Mouse (Mus musculus): ENCODE measurements around the gene Sipa1l1. TPM values are rescaled to one million over a fixed set of nuclear protein-coding genes. Genes with fewer than 3 reads are reported as not detected.
"Not testable (repeated sequence)": the region's sequence is repeated elsewhere in the genome, so short reads cannot be mapped to it uniquely, and the experiment has no call there.

Gene Sipa1l1
- polyA plus RNA-seq, 1 experiment from 2014 or later = 10.9 TPM

DNA sequence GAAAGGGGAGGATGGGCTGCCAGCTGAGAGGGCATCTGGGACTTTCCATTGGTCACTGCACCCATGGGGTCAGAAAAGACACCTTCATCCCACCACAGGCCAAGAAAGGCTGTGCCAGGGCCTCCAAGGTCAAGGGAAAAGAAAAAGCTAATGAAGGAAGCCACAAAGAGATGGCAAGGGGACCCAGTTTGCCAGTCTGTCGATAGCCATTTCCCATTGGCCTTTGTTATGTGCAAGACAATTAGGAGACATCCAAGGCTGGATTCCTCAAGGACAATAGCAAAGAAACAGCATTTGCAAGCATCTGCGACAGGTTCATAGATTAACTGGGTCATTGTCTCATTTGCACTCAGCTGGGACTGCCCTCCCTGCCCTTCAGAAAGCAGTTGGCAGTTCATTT lies 316.3 kb downstream of the Sipa1l1 start:
- no peak for ATAC-seq (ENCODE audit: low FRiP score)
- WGBS = 26% methylated on average over 2 of the region's 2 CpGs
- H3K9ac ChIP-seq (replicated peaks) = no peak overlapping the region

DNA sequence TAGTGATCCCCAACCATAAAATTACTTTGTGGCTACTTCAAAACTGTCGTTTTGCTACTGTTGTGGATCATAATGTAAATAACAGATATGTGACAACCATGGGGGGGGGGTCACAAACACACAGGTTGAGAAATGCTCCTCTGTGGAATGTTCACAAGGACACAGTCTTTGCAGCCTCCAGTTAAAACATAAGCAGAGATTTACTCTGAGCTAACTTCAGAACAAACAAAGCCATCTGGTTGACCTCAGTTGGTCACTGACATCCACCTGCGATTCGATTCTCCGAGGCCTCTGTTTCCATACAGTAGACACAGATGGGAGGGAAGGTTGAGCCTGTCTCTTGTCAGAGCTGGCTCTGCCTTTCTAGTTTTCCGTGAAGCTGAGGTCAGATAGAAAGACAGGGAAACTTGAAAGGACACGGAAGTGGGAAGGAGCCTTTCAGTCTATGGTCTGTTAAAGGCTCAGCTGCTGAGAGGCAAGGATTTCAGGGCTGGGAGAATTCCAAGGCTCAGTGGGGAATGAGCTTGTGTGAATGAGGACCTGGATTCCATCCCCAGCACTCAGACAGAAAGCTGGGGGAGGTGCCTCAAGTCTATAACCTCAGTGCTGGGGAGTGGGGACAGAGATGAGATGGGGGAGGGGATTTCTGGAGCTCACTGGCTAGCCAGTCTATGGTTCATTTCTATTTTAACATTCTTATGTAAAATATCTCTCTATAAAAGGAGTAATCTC lies 317.9 kb downstream of the Sipa1l1 start:
- no peak for ATAC-seq (ENCODE audit: low FRiP score)
- WGBS = 58% methylated on average over 6 of the region's 6 CpGs
- Histone ChIP-seq H3K27ac (replicated peaks) (no peak overlapping the region), H3K36me3 (no peaks in the 10 kb centered on the region), H3K4me1 (no peaks in the 10 kb centered on the region), H3K27me3 (replicated peaks) (no peaks in the 10 kb centered on the region), H3K9ac (replicated peaks) (no peak overlapping the region), H3K9me3 (replicated peaks) (0 out of 2 replicates have a peak, but pooled peaks cover 3% of the 10 kb centered on the region), H3K4me2 (no peak overlapping the region), H3K4me3 (replicated peaks) (no peak overlapping the region)

More for the DNA sequence above, 316.3 kb downstream of the Sipa1l1 start:
- Histone ChIP-seq H3K4me1 (no peaks in the 10 kb centered on the region), H3K27me3 (replicated peaks) (no peaks in the 10 kb centered on the region), H3K27ac (replicated peaks) (no peak overlapping the region), H3K4me3 (replicated peaks) (no peak overlapping the region), H3K36me3 (no peaks in the 10 kb centered on the region), H3K4me2 (no peak overlapping the region), H3K9me3 (replicated peaks) (0 out of 2 replicates have a peak, but pooled peaks cover 3% of the 10 kb centered on the region)

- Histone ChIP-seq H3K27ac (replicated peaks) (no peak overlapping the region), H3K36me3 (no peaks in the 10 kb centered on the region), H3K4me2 (no peak overlapping the region), H3K27me3 (replicated peaks) (no peaks in the 10 kb centered on the region), H3K4me3 (replicated peaks) (no peak overlapping the region), H3K9ac (replicated peaks) (no peak overlapping the region), H3K4me1 (no peaks in the 10 kb centered on the region), H3K9me3 (replicated peaks) (0 out of 2 replicates have a peak, but pooled peaks cover 3% of the 10 kb centered on the region)
- ATAC-seq (ENCODE audit: low FRiP score) = no peak
- 58% methylated on average over 4 of the region's 4 CpGs for WGBS
Measured at GRCm38 (mm10) chr12:82489093-82489492, 320.0 kb downstream of the Sipa1l1 start.

DNA sequence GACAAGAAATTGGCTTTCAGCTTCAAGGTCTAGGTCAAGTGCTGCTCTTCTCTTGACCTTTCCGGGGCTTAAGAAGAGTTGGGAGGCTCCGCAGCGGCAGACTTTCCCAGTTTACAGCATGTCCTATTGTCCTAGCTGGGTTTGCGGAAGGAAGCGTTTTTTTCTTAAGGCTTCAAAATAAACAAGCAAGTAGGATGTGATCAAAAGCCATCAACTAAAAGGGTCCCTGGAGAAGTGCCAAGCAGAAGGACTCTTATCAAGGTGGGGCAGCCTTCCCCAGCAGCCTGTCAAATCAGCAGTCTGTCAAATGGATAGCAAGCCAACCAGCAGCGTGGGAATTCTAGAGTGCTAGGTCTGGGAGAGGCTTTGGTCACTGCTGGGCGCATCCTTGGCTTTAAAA lies 320.5 kb downstream of the Sipa1l1 start:
- WGBS = 72% methylated on average over 7 of the region's 7 CpGs
- Histone ChIP-seq H3K9me3 (replicated peaks) (no peaks in the 10 kb centered on the region), H3K4me1 (no peaks in the 10 kb centered on the region), H3K36me3 (no peaks in the 10 kb centered on the region), H3K4me2 (no peak overlapping the region), H3K9ac (replicated peaks) (no peak overlapping the region), H3K27ac (replicated peaks) (no peak overlapping the region), H3K4me3 (replicated peaks) (no peak overlapping the region), H3K27me3 (replicated peaks) (no peaks in the 10 kb centered on the region)
- no peak for ATAC-seq (ENCODE audit: low FRiP score)

DNA sequence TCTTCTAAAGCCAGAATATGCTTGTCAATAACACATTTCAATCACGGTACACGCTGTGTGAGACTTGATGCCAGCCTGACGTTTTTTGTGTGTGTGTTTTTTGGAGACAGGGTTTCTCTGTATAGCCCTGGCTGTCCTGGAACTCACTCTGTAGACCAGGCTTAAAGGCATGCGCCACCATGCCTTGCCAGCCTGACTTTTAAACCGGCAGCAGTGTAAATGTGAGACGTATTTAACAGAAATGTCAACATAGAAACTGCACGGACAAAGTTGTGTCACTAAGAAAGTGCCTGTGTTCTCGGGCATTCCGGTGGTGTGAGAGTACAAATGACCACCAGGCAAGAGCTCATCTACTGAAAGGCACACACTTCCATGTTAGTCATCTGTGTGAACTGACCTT lies 323.3 kb downstream of the Sipa1l1 start:
- 89% methylated on average over 9 of the region's 9 CpGs for WGBS
- Histone ChIP-seq H3K9ac (replicated peaks) (no peak overlapping the region), H3K27ac (replicated peaks) (no peak overlapping the region)

GRCm38 (mm10) chr12:82493260-82493659 lies 324.1 kb downstream of the Sipa1l1 start:
- not testable (repeated sequence) for H3K27me3 ChIP-seq (replicated peaks); H3K4me1 ChIP-seq

More for the DNA sequence above, 323.3 kb downstream of the Sipa1l1 start:
- H3K4me1 ChIP-seq = no peaks in the 10 kb centered on the region
- no peak overlapping the region for H3K4me2 ChIP-seq
- no peaks in the 10 kb centered on the region for H3K9me3 ChIP-seq (replicated peaks)
- no peaks in the 10 kb centered on the region for H3K36me3 ChIP-seq
- H3K27me3 ChIP-seq (replicated peaks) = no peaks in the 10 kb centered on the region
- no peak for ATAC-seq (ENCODE audit: low FRiP score)
- H3K4me3 ChIP-seq (replicated peaks) = no peak overlapping the region

DNA sequence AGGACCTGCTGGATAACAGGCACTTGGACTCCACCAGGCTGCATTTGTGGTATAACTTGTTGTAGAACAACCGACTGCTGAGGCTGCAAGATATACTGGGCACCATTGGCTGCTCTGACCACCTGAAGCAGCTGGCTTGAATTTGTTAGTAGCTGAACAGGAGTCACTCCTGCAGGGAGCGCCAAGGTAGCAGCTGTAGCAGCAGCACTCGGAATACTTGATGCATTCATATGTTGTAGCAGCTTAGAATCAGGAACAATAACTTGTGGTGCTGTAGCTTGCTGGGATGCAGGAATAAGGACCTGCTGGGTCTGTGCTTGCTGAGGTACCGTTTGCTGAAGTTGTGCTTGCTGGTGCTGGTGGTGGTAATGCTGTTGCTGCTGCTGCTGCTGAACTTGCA lies 326.8 kb downstream of the Sipa1l1 start:
- H3K4me2 ChIP-seq = no peak overlapping the region
- no peak for ATAC-seq (ENCODE audit: low FRiP score)
- H3K27me3 ChIP-seq (replicated peaks) = no peaks in the 10 kb centered on the region
- no peaks in the 10 kb centered on the region for H3K9me3 ChIP-seq (replicated peaks)
- H3K36me3 ChIP-seq = no peaks in the 10 kb centered on the region
- H3K9ac ChIP-seq (replicated peaks) = no peak overlapping the region
- H3K27ac ChIP-seq (replicated peaks) = no peak overlapping the region
- H3K4me1 ChIP-seq = peaks cover 2% of the 10 kb centered on the region; the same call in 1 of the 2 replicates
- 84% methylated on average over 4 of the region's 4 CpGs for WGBS
- H3K4me3 ChIP-seq (replicated peaks) = no peak overlapping the region

More at GRCm38 (mm10) chr12:82493260-82493659, 324.1 kb downstream of the Sipa1l1 start:
- H3K4me3 ChIP-seq (replicated peaks); H3K9ac ChIP-seq (replicated peaks); ATAC-seq (ENCODE audit: low FRiP score); H3K9me3 ChIP-seq (replicated peaks); H3K36me3 ChIP-seq; H3K4me2 ChIP-seq; H3K27ac ChIP-seq (replicated peaks): not testable (repeated sequence)
- 52% methylated on average over 1 of the region's 1 CpGs for WGBS

- peak; percentile 69; the same call in 1 of the 2 replicates for ATAC-seq (ENCODE audit: low FRiP score)
- Histone ChIP-seq H3K4me3 (replicated peaks) (peak overlapping the region; percentile 18), H3K27me3 (replicated peaks) (no peaks in the 10 kb centered on the region), H3K27ac (replicated peaks) (no peak overlapping the region), H3K4me1 (peaks cover 2% of the 10 kb centered on the region; the same call in 1 of the 2 replicates), H3K9ac (replicated peaks) (no peak overlapping the region), H3K9me3 (replicated peaks) (no peaks in the 10 kb centered on the region), H3K4me2 (peak overlapping the region; percentile 49), H3K36me3 (no peaks in the 10 kb centered on the region)
- WGBS = 38% methylated on average over 11 of the region's 11 CpGs
Measured at GRCm38 (mm10) chr12:82497866-82498631, 328.9 kb downstream of the Sipa1l1 start.

DNA sequence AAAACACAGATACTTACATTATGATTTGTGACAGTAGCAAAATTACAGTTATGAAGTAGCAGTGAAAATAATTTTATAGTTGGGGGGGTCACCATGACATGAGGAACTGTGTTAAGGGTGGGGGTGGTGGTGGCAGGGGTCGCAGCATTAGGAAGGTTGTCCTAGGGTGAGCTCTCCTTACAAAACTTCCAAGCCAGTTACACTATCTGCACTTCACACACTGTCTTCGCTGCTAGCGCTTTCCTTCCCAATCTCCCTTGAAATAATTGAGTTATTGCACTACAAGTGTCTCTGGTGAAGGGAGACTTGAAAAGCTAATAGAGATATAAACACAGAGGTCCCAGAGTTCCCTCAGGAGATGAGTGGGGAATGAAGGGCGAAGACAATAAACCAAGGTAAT lies 329.6 kb downstream of the Sipa1l1 start:
- Histone ChIP-seq H3K4me2 (no peak overlapping the region), H3K27me3 (replicated peaks) (no peaks in the 10 kb centered on the region), H3K27ac (replicated peaks) (no peak overlapping the region), H3K36me3 (no peaks in the 10 kb centered on the region), H3K9me3 (replicated peaks) (no peaks in the 10 kb centered on the region), H3K4me3 (replicated peaks) (no peak overlapping the region), H3K9ac (replicated peaks) (no peak overlapping the region), H3K4me1 (peaks cover 2% of the 10 kb centered on the region; the same call in 1 of the 2 replicates)
- no peak for ATAC-seq (ENCODE audit: low FRiP score)
- WGBS = 84% methylated on average over 4 of the region's 4 CpGs

DNA sequence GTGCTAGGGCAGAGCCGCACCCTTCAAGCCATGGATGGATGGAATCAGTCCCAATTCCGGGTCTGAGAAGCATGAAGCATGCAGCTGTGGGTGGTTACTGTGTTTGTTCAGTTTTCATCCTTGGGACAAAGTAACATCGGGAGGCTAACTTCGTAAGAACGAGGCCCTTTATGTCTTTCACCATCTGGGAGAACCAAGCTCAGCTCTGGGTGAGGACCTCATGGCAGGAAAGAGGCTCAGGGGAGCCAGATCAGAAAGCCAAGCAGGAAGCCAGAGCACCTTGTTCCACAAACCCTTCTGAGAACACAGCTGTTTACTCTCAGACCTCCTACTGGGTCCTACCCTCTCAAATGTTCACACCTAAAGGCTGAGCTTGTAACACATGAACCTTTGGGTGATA lies 330.6 kb downstream of the Sipa1l1 start:
- Histone ChIP-seq H3K4me3 (replicated peaks) (no peak overlapping the region), H3K9me3 (replicated peaks) (no peaks in the 10 kb centered on the region), H3K4me1 (peaks cover 2% of the 10 kb centered on the region; the same call in 1 of the 2 replicates), H3K36me3 (no peaks in the 10 kb centered on the region), H3K4me2 (no peak overlapping the region), H3K27ac (replicated peaks) (no peak overlapping the region), H3K27me3 (replicated peaks) (no peaks in the 10 kb centered on the region), H3K9ac (replicated peaks) (no peak overlapping the region)
- 92% methylated on average over 5 of the region's 5 CpGs for WGBS
- ATAC-seq (ENCODE audit: low FRiP score) = no peak
